Mouse (Mus musculus) kidney, adult 11 months (tissue): ENCODE data around the gene Bmt2.

Source experiments
- DNase-seq: peaks from one replicate; pipeline ENCODE4 v3.0.0; 2022

Bmt2 gene

GRCm38 (mm10) chr6:13677818-13678282 lies at the start of gene Bmt2:
TSS of gene Bmt2 (minus strand) at chr6:13677966.
- DNase-seq = peak; percentile 99

GRCm38 (mm10) chr6:13722166-13722565 lies 44.4 kb upstream of the Bmt2 start:
- no peak for DNase-seq

GRCm38 (mm10) chr6:13714867-13715266 lies 37.1 kb upstream of the Bmt2 start:
- DNase-seq = no peak

DNA sequence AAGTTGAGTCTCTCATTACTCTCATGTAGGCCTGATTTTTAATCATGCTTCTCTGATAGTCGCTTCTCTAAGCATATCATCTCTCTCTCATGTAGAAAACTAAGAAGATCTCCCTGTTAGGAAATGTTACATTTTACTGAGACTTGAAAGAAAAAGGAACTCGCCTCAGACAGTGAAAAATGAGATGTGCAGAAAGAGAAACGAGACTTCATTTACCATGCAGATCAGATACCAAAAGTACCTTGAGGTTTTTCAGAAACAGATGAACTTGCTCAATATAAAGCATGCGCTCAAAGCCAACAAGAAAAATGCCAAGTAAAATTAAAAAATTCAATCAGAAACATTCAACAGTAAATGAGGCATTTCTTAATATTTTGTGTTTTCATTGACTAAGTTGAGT lies 19.1 kb upstream of the Bmt2 start:
- no peak for DNase-seq

DNA sequence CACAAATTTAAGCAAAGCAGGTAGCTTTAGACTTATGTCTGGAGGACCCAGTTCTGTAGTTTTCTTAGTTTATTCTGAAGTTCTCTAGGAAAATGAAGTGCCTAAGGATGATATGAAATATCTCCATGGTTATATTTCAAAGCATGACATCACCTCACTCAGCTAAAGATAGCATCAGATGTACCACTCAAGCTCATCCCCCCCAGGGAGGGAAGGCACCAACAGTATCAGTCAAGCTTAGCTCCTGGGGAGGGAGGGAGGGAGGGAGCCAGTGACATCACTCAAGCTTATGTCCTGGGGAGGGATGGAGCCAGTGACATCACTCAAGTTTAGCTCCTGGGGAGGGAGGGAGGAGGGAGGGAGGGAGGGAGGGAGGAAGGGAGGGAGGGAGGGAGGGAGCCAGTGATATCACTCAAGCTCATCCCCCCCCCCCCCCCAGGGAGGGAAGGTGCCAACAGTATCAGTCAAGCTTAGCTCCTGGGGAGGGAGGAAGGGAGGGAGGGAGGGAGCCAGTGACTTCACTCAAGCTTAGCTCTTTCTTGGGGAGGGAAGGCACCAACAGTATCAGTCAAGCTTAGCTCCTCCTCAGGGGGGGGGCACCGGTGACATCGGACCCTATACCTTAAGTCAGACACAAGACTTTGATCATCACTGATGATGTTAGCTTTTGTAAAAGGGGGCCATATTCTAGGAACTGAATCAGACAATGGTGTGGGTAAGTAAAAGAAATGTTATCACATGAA lies 17.5 kb upstream of the Bmt2 start:
- no peak for DNase-seq

DNA sequence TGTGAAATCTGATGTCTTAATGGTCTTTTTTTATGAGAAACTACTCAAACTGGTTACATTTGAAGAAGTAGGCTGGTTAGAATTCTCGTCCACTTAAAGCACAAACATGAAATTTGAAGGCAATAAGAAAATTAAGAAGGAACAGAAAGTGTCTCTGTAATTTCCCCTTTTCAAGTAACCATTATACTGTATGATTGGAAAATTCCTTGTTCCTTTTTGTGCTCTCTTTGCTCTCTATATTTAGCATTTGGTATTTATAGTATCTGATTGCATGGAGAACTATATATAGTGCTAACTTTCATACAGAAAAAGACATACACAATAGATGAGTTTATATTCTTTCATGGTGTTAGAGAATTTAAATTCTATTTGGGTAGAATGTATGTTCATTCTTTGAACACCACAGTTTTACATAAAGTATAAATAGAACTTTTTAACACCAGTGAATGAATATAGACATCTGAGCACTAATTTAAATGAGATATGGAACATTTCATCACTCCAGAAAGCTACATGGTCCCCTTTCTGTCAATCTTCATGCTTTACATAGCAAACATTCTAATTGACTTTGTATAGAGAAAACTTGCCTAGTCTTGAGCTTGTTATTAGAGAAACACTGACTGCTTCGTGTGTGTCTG lies 14.0 kb upstream of the Bmt2 start:
- no peak for DNase-seq

DNA sequence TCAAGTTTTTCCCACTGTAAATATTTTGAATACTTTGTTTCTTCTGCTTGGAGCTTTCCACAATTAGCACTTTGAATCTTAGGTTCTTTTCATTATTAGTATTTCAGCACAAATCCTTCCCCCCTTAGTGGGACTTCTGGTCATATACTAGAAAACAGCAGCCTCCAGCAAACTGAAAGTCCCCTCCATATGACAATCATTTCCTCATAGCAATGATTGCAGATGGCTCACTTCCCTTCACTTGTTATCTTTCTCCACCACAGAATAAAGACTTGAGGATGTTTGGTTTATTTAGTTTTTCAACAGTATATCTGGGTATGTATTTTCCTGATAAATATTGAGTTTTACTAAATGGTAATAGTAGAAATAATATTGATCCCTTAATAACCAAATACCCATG lies 12.6 kb upstream of the Bmt2 start:
- no peak for DNase-seq

DNA sequence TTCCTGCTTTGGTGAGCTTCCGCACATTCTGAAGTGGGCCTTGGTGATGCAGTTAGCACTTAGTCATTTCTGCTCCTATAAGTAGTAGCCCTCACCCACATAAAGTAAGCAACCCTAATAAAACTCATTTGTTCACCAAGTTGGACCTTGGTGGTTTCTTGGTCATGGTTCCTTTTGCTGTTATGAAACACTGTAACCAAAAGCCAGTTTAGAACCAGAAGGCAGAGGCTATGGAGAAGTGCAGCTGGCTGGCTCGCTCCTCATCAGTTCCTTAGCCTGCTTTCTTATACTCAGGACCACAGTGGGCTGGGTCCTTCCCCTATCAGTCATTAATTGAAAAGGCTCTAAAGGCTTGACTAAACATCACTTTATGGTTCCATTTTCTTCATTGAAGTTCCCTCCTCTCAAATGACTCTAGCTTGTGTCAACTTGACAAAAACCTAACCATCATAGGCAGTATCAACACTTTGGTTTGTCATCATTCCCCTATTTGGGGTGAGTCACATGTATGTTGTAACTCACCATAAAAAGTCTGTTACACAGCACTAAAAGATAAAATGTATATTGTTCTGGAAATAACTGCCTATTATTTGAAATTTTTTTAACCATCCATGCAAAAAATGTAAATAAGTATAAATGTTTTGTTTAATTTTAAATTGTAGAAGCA lies 6.3 kb upstream of the Bmt2 start:
- DNase-seq = no peak

DNA sequence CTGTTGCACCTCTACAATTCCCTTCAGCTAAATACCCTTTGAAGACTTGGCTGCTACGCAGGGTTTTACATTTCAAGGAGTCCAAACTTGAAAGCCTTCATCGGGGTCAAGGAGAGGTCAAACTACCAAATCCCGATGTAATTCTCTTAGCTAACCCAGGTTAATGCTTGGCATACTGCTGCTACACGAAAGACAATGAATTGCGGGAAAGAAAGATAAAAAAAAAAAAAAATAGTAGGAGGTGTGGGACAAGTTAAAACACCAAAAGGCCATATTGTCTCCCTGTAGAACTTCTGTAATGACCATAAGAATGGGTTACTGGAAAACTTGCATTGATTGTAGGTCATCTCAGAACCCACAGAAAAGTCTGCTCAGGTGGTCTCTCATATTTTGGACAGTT lies 583 bp upstream of the Bmt2 start:
- no peak for DNase-seq

GRCm38 (mm10) chr6:13677141-13677761 lies 515 bp downstream of the Bmt2 start:
- no peak for DNase-seq

GRCm38 (mm10) chr6:13676196-13676595 lies 1.6 kb downstream of the Bmt2 start:
- no peak for DNase-seq

DNA sequence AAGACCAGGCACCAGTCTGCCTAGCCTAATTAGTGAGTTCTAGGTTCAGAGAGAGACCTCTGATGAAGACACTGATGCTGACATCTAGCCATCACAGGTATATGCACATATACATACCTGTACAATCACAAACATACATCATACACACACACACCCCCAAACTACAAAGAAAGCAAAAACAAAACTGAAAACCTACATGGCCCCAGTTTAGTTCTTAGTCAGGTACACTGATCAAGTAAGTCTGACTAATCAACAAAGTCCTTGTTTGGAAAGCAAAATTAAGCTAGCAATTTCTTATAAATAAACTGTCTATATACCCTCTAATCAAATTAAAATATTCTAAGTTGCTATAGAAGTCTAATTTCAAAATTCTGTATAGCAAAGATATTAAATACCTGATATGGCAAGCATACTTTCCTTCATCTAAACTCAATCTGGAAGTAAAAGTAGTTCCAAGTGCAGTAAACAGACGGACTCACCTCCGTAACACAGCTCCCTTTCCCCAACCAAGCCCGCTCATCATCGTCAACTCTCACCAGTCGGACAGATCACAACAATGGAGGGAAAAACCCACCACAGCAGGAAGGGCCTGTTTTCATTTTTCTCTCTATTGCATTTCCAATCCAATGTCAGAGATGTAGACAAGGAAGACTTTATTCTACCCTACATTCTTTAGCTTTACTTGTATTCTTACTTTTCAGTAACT lies 3.0 kb downstream of the Bmt2 start:
- DNase-seq = no peak

DNA sequence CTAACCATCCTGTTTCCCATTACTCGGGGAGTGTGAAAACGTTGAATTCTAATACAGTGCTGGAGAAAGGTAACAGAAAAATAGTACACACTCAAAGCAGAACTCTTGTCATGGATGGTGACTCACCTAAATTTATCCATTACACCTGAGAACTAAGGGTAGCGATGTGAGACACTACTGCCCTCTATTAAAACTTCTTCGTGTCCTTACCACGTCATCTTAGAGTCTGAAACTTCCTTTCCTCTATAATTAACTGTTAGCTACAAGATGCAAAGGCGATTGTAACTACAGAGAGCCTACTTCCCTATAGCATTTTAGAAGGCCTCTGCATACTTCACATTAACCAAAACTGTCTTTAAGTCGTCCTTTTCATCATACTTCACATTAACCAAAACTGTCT lies 12.1 kb downstream of the Bmt2 start:
- no peak for DNase-seq

- DNase-seq = no peak
Observed at GRCm38 (mm10) chr6:13658016-13658415, 19.8 kb downstream of the Bmt2 start.

DNA sequence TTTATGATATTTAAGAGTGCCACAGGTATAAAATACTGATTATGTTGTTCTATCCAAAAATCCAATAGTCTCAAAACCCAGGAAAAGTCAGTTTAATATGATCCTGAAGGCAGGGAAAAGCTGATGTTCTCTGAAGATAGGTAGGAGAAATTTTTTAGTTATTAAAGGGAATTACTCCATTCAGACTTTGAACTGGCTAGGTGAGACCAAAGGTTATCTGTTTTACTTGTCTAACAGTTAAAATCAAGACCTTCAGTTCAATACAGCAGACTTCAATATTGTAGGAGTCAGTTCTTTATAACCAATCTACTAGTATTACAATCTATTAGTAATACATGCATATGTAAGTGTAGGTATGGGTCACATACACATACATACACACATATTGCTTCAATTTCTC lies 23.7 kb downstream of the Bmt2 start:
- DNase-seq = no peak

- no peak for DNase-seq
Observed at GRCm38 (mm10) chr6:13652284-13652683, 25.5 kb downstream of the Bmt2 start.

DNA sequence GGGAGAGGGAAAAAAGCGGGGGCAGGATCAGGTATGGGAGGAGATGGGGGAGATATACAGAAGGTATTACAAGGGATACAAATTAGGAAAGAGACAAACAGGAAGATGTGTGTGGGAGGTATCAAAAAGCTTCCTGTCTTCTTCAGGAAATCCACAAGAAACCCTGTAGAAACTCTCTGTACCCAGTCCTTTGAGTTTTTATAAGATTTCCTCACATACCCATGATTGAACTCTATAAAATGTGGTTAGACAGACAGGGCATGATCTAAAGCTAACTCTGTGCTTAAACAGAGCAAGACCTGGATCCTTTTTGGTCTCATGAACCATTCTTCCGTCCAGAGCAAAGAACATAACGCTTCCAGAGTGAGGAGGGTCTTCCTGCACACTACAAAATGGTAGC lies 26.9 kb downstream of the Bmt2 start:
- DNase-seq = no peak

DNA sequence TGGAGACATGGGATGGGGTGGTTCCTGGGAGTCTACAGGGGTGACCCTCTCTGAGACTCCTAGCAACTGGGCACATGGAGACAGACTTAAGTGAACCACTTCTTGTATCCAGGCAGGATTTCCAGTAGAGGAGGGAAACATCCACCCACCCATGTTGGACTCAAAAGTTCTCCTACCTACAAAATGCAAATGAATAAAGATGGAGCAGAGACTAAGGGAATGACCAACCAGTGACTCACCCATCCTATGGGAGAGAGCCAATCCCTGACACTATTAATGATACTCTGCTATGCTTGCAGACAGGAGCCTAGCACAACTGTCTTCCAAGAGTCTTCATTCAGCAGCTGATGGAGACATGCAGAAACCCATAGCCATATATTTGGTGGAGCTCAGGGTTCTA lies 29.5 kb downstream of the Bmt2 start:
- DNase-seq = no peak

DNA sequence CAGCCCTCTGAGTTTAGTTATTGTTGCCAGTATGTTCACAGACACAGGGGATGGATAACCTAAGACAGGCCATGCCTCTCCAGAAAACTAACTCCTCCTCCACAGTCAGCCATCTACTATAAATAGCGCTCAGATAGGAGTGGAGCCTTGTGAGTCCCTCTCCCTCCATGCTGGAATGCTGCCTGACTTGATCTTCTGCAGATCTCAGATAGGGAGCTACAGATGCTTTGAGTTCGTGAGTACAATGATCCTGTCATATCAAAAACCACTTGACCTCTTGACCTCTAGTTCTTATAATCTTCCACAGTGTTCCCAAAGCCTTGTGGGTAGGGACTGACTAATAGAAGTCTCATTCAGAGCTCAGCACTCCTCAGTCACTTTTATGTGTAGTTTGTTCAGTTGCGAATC lies 41.2 kb downstream of the Bmt2 start:
- no peak for DNase-seq

DNA sequence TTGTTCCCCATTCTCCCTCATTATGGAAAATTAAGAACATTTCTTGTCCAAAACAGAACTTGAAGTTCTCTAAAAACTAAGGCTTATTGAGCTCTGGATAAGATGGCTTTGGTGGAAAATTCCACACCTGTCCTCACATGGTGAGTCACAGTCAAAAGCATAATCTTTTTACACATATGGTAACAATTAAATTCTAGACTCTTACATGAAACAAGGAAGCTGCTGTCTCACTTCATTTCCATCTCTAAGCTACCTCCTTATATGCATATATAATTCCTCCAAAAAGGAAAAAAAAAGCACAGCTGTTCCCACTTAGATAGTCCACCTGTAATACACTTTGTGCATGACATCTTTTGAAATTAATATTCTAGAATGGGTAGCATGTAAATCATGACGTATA lies 45.2 kb downstream of the Bmt2 start:
- no peak for DNase-seq

DNA sequence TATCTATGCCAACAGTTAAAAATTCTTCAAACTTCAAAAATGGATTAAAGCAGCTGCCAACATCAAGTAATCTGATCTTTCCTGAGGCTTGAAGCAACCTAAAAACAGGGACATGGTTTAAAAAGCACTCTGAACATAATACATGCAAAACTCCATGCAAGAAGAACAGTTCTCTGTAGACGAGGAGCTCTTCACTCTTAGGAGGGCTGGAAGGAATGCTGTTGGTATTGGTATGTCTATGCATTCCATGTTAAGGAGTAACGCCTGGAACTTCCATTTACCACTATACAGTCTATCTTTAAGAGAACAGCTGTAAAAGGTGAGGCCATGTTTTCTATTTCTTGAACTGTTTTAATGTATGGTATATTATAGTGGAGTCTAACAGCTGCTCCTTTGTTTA lies 47.2 kb downstream of the Bmt2 start:
- DNase-seq = no peak

DNA sequence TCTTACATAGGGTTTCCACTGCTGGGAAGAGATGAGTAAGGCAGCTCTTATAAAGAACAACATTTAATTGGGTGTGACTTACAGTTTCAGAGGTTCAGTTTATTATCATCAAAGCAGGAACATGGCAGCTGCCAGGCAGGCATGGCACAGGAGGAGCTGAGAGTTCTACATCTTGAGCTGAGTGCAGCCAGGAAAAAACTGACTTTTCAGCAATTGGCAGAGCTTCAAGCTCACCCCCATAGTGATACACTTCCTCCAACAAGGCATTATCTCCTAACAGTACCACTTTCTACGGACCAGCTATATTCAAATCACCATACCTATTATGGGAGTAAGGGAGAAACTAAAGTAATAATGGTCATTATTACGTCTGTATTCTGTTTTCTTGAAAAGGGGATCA lies 58.1 kb downstream of the Bmt2 start:
- no peak for DNase-seq

- no peak for DNase-seq
Observed at GRCm38 (mm10) chr6:13617110-13617509, 60.7 kb downstream of the Bmt2 start.
